Mouse (Mus musculus): Measurements from ENCODE around the gene Scamp5. TPM values are rescaled to one million over a fixed set of nuclear protein-coding genes. Genes with fewer than 3 reads are reported as not detected.

Scamp5 gene
- polyA plus RNA-seq (2016; fragmentation: Nextera tagmentation; extraction: Ambion mirVana): 10.5 and 12.4 TPM in 2 replicates

GRCm38 (mm10) chr9:57467896-57468549, at the start of gene Scamp5:
Gene Scamp5 (minus strand): TSS chr9:57468060.
- peak; percentile 69 for ATAC-seq
- 2% methylated on average over 48 of the region's 48 CpGs for WGBS (ENCODE audit: insufficient replicate concordance)
- H3K27ac ChIP-seq: no peak within 1 kb of the TSS
- peak within 1 kb of the TSS; percentile 72 for H3K4me2 ChIP-seq
- H3K36me3 ChIP-seq: no peaks in the 10 kb centered on the region
- peaks cover 33% of the 10 kb centered on the region for H3K27me3 ChIP-seq (replicated peaks)
- peaks cover 31% of the 10 kb centered on the region for H3K4me1 ChIP-seq
- peak within 1 kb of the TSS; percentile 59 for H3K4me3 ChIP-seq
- H3K9ac ChIP-seq: peak within 1 kb of the TSS; percentile 53
- no peaks in the 10 kb centered on the region for H3K9me3 ChIP-seq (replicated peaks)

DNA sequence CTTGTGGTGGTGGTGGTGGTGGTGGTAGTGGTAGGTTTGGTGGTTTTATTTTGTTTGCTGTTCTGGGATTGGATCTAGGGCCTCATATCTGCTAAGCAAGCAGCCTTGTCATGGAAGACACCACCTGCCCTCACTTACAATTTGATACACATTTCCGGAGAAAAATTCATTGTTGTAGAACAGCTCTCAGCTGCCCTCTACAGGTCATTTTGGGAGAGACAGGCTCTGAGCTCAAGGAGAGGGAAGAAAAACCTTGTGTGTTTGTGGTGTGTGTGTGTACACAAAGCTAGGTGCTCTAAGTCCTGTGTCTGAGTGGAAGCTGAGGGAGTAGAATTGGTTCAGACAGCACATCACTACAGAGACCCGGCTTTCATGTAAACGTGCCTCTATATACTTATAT, 49.3 kb upstream of the Scamp5 start:
- Histone ChIP-seq H3K27ac (no peak overlapping the region), H3K9me3 (replicated peaks) (no peaks in the 10 kb centered on the region), H3K36me3 (no peaks in the 10 kb centered on the region), H3K27me3 (replicated peaks) (peaks cover 22% of the 10 kb centered on the region), H3K4me2 (no peak overlapping the region), H3K4me3 (no peak overlapping the region), H3K9ac (no peak overlapping the region), H3K4me1 (peaks cover 13% of the 10 kb centered on the region)
- 11% methylated on average over 3 of the region's 3 CpGs for whole genome bisulfite sequencing (ENCODE audit: insufficient replicate concordance)
- no peak for ATAC-seq

DNA sequence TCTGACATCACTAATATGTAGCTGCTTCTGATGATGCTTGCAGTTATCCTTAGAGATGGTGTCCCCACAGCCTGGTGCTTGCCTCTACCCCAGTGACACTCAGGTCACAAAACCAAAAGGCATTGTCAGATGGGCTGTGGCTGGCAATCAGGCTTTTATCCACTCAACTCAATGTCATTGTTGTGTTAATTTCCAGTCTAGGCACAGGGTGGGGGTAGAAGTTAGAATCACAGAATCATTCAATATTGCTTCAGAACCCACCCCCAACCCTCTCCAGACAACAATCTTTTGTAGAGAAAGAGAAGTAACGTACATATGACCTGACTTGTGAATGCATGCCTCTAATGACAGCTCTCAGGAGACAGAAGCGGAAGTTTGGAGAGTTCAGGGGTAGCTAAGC, 42.7 kb upstream of the Scamp5 start:
- H3K4me2 ChIP-seq: no peak overlapping the region
- 45% methylated on average over 2 of the region's 2 CpGs for WGBS (ENCODE audit: insufficient replicate concordance)
- ATAC-seq: no peak
- H3K4me3 ChIP-seq: no peak overlapping the region
- no peaks in the 10 kb centered on the region for H3K9me3 ChIP-seq (replicated peaks)
- peaks cover 55% of the 10 kb centered on the region for H3K27me3 ChIP-seq (replicated peaks)
- no peaks in the 10 kb centered on the region for H3K36me3 ChIP-seq
- H3K9ac ChIP-seq: no peak overlapping the region
- H3K4me1 ChIP-seq: peaks cover 20% of the 10 kb centered on the region
- no peak overlapping the region for H3K27ac ChIP-seq

GRCm38 (mm10) chr9:57505700-57506099, 37.8 kb upstream of the Scamp5 start:
- Histone ChIP-seq H3K36me3 (no peaks in the 10 kb centered on the region), H3K4me1 (peaks cover 52% of the 10 kb centered on the region), H3K4me2 (peak overlapping the region; percentile 37), H3K9ac (no peak overlapping the region), H3K27ac (no peak overlapping the region), H3K27me3 (replicated peaks) (peaks cover 79% of the 10 kb centered on the region), H3K9me3 (replicated peaks) (no peaks in the 10 kb centered on the region), H3K4me3 (no peak overlapping the region)
- 0% methylated on average over 8 of the region's 8 CpGs for WGBS (ENCODE audit: insufficient replicate concordance)
- peak; percentile 98 for ATAC-seq

- H3K36me3 ChIP-seq: no peaks in the 10 kb centered on the region
- H3K27ac ChIP-seq: no peak overlapping the region
- no peak overlapping the region for H3K9ac ChIP-seq
- H3K4me3 ChIP-seq: no peak overlapping the region
- 40% methylated on average over 10 of the region's 10 CpGs for WGBS (ENCODE audit: insufficient replicate concordance)
- H3K4me1 ChIP-seq: peaks cover 52% of the 10 kb centered on the region
- peaks cover 79% of the 10 kb centered on the region for H3K27me3 ChIP-seq (replicated peaks)
- no peaks in the 10 kb centered on the region for H3K9me3 ChIP-seq (replicated peaks)
- ATAC-seq: no peak
- peak overlapping the region; percentile 68 for H3K4me2 ChIP-seq
Observed at GRCm38 (mm10) chr9:57504891-57505290, 37.0 kb upstream of the Scamp5 start.

GRCm38 (mm10) chr9:57504381-57504700, 36.5 kb upstream of the Scamp5 start:
- Histone ChIP-seq H3K27ac (no peak overlapping the region), H3K4me2 (peak overlapping the region; percentile 68), H3K27me3 (replicated peaks) (peaks cover 81% of the 10 kb centered on the region), H3K4me1 (peaks cover 48% of the 10 kb centered on the region), H3K4me3 (peak overlapping the region; percentile 40), H3K36me3 (no peaks in the 10 kb centered on the region), H3K9me3 (replicated peaks) (no peaks in the 10 kb centered on the region), H3K9ac (no peak overlapping the region; the same call in 1 of the 2 replicates)
- WGBS (ENCODE audit: insufficient replicate concordance): 3% methylated on average over 34 of the region's 34 CpGs
- ATAC-seq: no peak

DNA sequence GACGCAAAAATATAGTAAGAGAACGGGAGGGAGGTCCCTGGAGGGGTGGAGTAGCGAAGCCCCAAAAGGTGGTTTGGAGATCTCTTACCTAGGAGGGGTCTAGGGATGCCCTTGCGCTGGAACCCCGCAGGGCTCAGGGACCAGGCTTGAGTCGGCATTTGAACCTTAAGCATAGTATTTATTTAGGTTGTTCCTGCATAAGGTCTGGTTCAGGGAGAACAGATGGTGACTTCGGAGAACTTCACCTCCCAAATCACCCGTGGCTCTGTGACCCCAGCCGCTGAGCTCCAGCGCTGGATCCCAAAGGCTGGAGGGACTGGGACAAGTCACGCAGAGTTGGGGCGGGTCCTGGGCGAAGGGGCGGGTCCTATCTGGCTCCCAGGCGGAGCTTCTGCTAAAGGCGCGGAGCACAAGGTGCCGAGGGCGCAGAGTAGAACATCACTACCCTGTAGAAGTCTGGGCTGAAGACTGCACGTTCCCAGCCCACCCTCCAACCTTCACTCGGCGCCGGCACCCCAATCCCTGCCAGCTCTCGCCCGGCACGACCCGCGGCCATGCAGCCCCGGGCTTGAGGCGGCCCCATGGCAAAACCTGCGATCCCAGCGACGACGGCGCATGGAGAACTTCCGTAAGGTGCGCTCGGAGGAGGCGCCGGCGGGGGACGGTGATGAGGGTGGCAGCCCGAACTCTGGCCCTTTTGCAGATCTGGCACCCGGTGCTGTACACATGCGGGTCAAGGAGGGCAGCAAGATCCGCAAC, 35.9 kb upstream of the Scamp5 start, which contains the start of gene Rpp25:
Rpp25 (plus strand) TSS at position 405 of the 759 bp plus-strand sequence.
- H3K4me2 ChIP-seq: peak within 1 kb of the TSS; percentile 68
- H3K36me3 ChIP-seq: no peaks in the 10 kb centered on the region
- H3K9me3 ChIP-seq (replicated peaks): no peaks in the 10 kb centered on the region
- under 1% methylated on average over 46 of the region's 46 CpGs for WGBS (ENCODE audit: insufficient replicate concordance)
- ATAC-seq: no peak
- peaks cover 48% of the 10 kb centered on the region for H3K4me1 ChIP-seq
- H3K9ac ChIP-seq: no peak within 1 kb of the TSS; the same call in 1 of the 2 replicates
- H3K4me3 ChIP-seq: peak within 1 kb of the TSS; percentile 40
- H3K27me3 ChIP-seq (replicated peaks): peaks cover 86% of the 10 kb centered on the region
- H3K27ac ChIP-seq: no peak within 1 kb of the TSS

DNA sequence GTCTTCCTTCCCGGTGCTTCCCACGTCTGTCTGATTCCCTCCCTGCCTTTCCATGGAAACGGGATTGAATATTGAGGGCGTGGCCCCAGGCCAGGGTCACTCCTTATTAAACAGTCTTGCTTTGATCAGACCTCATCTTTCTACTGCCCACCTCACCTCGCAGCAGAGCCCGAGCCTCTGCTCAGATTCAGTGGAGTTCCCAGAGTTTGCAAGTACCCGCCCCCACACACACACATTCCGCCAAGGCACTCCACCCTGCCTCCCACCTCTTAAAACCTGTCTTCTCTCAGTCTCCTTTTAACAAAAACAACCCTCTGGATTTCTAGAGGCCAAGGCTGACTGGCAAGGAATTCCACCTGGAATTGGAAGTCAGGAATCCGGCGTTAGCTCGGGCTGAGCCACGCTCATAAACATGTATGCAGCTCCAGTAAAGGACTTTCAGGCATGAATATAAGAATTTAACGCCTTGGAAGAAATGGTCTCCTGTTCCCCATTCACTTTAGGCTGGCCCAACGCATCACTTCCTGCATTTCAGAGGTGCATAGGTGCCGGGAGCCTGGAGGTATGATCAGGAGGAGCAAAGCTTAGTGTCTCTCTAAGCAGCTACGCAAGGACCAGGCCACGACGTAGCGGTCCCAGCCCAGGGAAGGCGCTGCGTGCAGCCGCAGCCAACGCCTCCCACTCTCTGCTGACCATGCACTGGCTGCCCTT, 35.2 kb upstream of the Scamp5 start:
- 7% methylated on average over 23 of the region's 23 CpGs for WGBS (ENCODE audit: insufficient replicate concordance)
- Histone ChIP-seq H3K27ac (no peak overlapping the region), H3K27me3 (replicated peaks) (peaks cover 94% of the 10 kb centered on the region), H3K4me1 (peaks cover 48% of the 10 kb centered on the region), H3K36me3 (no peaks in the 10 kb centered on the region), H3K4me3 (peak overlapping the region; percentile 40), H3K9me3 (replicated peaks) (no peaks in the 10 kb centered on the region), H3K4me2 (peak overlapping the region; percentile 68), H3K9ac (no peak overlapping the region)
- ATAC-seq: no peak

DNA sequence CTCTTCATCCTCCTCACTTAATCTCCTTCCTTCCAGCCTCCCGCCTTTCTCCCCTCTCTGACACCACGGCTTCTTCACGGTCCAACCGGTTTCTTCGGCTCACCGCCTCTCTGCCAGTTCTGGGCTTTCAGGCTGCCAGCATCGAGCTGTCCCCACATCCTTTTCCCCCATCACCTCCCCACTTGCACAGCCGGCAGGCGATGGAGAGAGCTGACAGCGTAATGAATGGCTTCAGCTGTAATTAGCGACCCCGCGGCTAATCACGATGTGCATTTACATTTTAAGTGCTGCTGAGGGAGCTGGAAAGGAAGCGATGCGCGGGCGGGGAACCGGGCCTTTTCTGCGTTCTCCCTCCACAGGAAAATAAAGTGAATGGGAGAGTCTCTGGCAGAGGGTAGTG, 34.0 kb upstream of the Scamp5 start:
- 5% methylated on average over 20 of the region's 20 CpGs for WGBS (ENCODE audit: insufficient replicate concordance)
- no peak for ATAC-seq
- H3K4me3 ChIP-seq: no peak overlapping the region
- peaks cover 100% of the 10 kb centered on the region for H3K27me3 ChIP-seq (replicated peaks)
- H3K4me1 ChIP-seq: peaks cover 44% of the 10 kb centered on the region
- no peaks in the 10 kb centered on the region for H3K36me3 ChIP-seq
- H3K27ac ChIP-seq: no peak overlapping the region
- H3K9me3 ChIP-seq (replicated peaks): no peaks in the 10 kb centered on the region
- no peak overlapping the region for H3K4me2 ChIP-seq
- H3K9ac ChIP-seq: no peak overlapping the region

GRCm38 (mm10) chr9:57501452-57501851, 33.6 kb upstream of the Scamp5 start:
- Histone ChIP-seq H3K36me3 (no peaks in the 10 kb centered on the region), H3K9ac (no peak overlapping the region), H3K4me2 (no peak overlapping the region), H3K4me3 (no peak overlapping the region), H3K27ac (no peak overlapping the region), H3K4me1 (peaks cover 40% of the 10 kb centered on the region), H3K27me3 (replicated peaks) (peaks cover 100% of the 10 kb centered on the region), H3K9me3 (replicated peaks) (no peaks in the 10 kb centered on the region)
- WGBS (ENCODE audit: insufficient replicate concordance): 18% methylated on average over 13 of the region's 13 CpGs
- ATAC-seq: no peak

DNA sequence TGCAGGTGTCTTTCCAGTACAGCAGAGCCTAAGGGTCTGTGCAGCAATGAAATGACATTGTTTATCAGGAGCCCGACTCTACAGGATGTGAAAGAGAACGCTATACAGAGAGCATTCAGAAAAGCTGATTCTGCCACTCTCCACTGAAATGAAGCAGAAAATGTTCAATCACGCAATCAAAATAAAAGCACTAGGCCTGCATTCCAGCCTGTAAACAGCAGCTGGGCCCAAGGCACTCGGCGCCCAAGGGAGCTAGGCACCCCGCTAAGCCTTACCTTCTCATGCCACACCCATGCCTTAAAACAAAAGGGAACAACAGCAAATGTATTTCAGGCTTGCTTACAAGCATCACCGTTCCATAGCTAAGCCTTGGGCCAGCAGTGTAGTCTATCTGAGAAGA, 30.7 kb upstream of the Scamp5 start:
- Histone ChIP-seq H3K36me3 (no peaks in the 10 kb centered on the region), H3K4me3 (no peak overlapping the region), H3K4me1 (peaks cover 11% of the 10 kb centered on the region), H3K27me3 (replicated peaks) (peaks cover 84% of the 10 kb centered on the region), H3K4me2 (no peak overlapping the region), H3K27ac (no peak overlapping the region), H3K9me3 (replicated peaks) (no peaks in the 10 kb centered on the region), H3K9ac (no peak overlapping the region)
- ATAC-seq: no peak
- WGBS (ENCODE audit: insufficient replicate concordance): 63% methylated on average over 7 of the region's 7 CpGs

DNA sequence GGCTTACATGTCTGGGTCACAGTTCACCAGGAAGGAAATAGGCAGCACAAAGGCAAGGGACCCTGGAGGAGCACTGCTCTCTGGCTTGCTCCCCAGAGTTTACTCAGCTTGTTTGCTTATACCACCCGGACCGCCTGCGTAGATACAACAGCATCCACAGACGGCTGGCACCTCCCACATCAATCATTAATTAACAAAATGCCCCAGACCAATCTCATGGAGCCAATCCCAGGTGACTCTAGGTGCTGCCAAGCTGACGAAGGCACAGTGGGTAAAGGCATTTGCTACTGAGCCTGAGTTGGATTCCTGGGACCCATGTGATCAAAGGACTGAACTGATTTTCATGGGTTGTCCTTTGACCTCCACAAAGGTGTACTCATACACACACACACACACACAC, 29.4 kb upstream of the Scamp5 start:
- no peaks in the 10 kb centered on the region for H3K9me3 ChIP-seq (replicated peaks)
- WGBS (ENCODE audit: insufficient replicate concordance): 61% methylated on average over 5 of the region's 5 CpGs
- H3K27me3 ChIP-seq (replicated peaks): peaks cover 71% of the 10 kb centered on the region

More for the DNA sequence above, 29.4 kb upstream of the Scamp5 start:
- H3K36me3 ChIP-seq: no peaks in the 10 kb centered on the region
- ATAC-seq: no peak
- no peak overlapping the region for H3K4me2 ChIP-seq
- no peak overlapping the region for H3K27ac ChIP-seq
- no peak overlapping the region for H3K4me3 ChIP-seq
- H3K9ac ChIP-seq: no peak overlapping the region
- H3K4me1 ChIP-seq: peaks cover 6% of the 10 kb centered on the region; the same call in 1 of the 2 replicates

Data from liver, embryonic 12.5 days (tissue).